Mouse (Mus musculus) thymus, adult 2 months (tissue): ENCODE measurements around the gene Ttc16. TPM values are rescaled to one million over a fixed set of nuclear protein-coding genes. Genes with fewer than 3 reads are reported as not detected.

ENCODE experiments used
- DNase-seq: peaks from one replicate; pipeline ENCODE4 v3.0.0; 2021
- H3K27ac ChIP-seq: fragments of 200-500 bp; 2 replicates; pipeline ENCODE4 v1.5.1; 2012; ENCODE audit warnings: low read length, control low read depth; ENCODE audit not compliant: control insufficient read depth, insufficient read depth
- H3K27me3 ChIP-seq: fragments of 200-500 bp; 2 replicates; pipeline ENCODE4 v1.6.1; 2012; ENCODE audit warnings: mild to moderate bottlenecking, low read length, moderate library complexity, mixed read lengths; ENCODE audit not compliant: control insufficient read depth, insufficient read depth
- H3K36me3 ChIP-seq: fragments of 200-500 bp; 2 replicates; pipeline ENCODE4 v1.6.1; 2012; ENCODE audit warnings: mild to moderate bottlenecking, low read length, moderate library complexity; ENCODE audit not compliant: control insufficient read depth, insufficient read depth
- H3K4me1 ChIP-seq: fragments of 200-500 bp; replicated peaks from 2 replicates; pipeline ENCODE4 v1.6.1; 2012; ENCODE audit warnings: low read length; ENCODE audit not compliant: control insufficient read depth, insufficient read depth
- H3K4me3 ChIP-seq: fragments of 200-500 bp; 2 replicates; pipeline ENCODE4 v1.5.1; 2012; ENCODE audit warnings: mild to moderate bottlenecking, low read length, control low read depth, moderate library complexity; ENCODE audit not compliant: control insufficient read depth, insufficient read depth
- CTCF ChIP-seq: fragments of 200-500 bp; IDR thresholded peaks from 2 replicates; pipeline ENCODE4 v1.5.1; 2012; ENCODE audit warnings: mild to moderate bottlenecking, control low read depth, low read length, moderate library complexity, borderline replicate concordance; ENCODE audit not compliant: control insufficient read depth, poor library complexity, insufficient read depth; ENCODE audit errors: extremely low read depth
- POLR2A ChIP-seq: fragments of 200-500 bp; IDR thresholded peaks from 2 replicates; pipeline ENCODE4 v1.6.1; 2012; ENCODE audit warnings: mild to moderate bottlenecking, low read length, control low read depth, moderate library complexity; ENCODE audit not compliant: control insufficient read depth, poor library complexity, insufficient read depth; ENCODE audit errors: extremely low read depth
- WGBS: fragments of 180-500 bp; shearing (Covaris S2); methylation state at CpG from one replicate; pipeline ENCODE4 v1.1.7; 2018; 5-methylcytosine and 5-hydroxymethylcytosine counted together
- polyA plus RNA-seq: library from polyadenylated mRNA; depleted of rRNA; stranded (reverse); fragments of >200 nt; gene quantifications from 2 replicates; pipeline ENCODE4 v1.2.3, GENCODE M21; 2012

The Ttc16 gene
- polyA plus RNA-seq, 1 experiment, result 2.3 TPM

GRCm38 (mm10) chr2:32808816-32809566 lies 33.6 kb upstream of the Ttc16 start:
- no peak overlapping the region for H3K27ac ChIP-seq
- no peak for DNase-seq
- 97% methylated on average over 14 of the region's 14 CpGs for WGBS
- no peak overlapping the region for H3K4me3 ChIP-seq
- H3K36me3 ChIP-seq, result no peaks in the 10 kb centered on the region
- no peaks in the 10 kb centered on the region for H3K4me1 ChIP-seq
- TF ChIP-seq CTCF (no peak), POLR2A (no peak)
- H3K27me3 ChIP-seq, result no peaks in the 10 kb centered on the region

- 71% methylated on average over 10 of the region's 10 CpGs for WGBS
- Histone ChIP-seq H3K27me3 (no peaks in the 10 kb centered on the region), H3K27ac (no peak overlapping the region), H3K36me3 (no peaks in the 10 kb centered on the region), H3K4me1 (no peaks in the 10 kb centered on the region), H3K4me3 (no peak overlapping the region)
- TF ChIP-seq POLR2A (no peak), CTCF (no peak)
- no peak for DNase-seq
Measured at GRCm38 (mm10) chr2:32798251-32798962, 23.0 kb upstream of the Ttc16 start.

GRCm38 (mm10) chr2:32795748-32796418 lies 20.4 kb upstream of the Ttc16 start:
- TF ChIP-seq CTCF, result no peak
- no peak for TF ChIP-seq POLR2A
- H3K27ac ChIP-seq, result no peak overlapping the region
- no peaks in the 10 kb centered on the region for H3K27me3 ChIP-seq
- no peaks in the 10 kb centered on the region for H3K4me1 ChIP-seq
- H3K36me3 ChIP-seq, result no peaks in the 10 kb centered on the region
- WGBS, result 97% methylated on average over 13 of the region's 13 CpGs
- H3K4me3 ChIP-seq, result no peak overlapping the region
- no peak for DNase-seq

- no peak for DNase-seq
Measured at GRCm38 (mm10) chr2:32791297-32791696, 15.9 kb upstream of the Ttc16 start.

GRCm38 (mm10) chr2:32788581-32788980 lies 13.1 kb upstream of the Ttc16 start:
- peaks cover 7% of the 10 kb centered on the region for H3K4me1 ChIP-seq
- no peak for DNase-seq
- no peak for TF ChIP-seq CTCF
- no peak for TF ChIP-seq POLR2A
- H3K4me3 ChIP-seq, result no peak overlapping the region
- H3K36me3 ChIP-seq, result no peaks in the 10 kb centered on the region
- WGBS, result 96% methylated on average over 2 of the region's 2 CpGs
- no peaks in the 10 kb centered on the region for H3K27me3 ChIP-seq
- H3K27ac ChIP-seq, result no peak overlapping the region

More at GRCm38 (mm10) chr2:32791297-32791696, 15.9 kb upstream of the Ttc16 start:
- TF ChIP-seq CTCF, result no peak
- TF ChIP-seq POLR2A, result no peak
- Histone ChIP-seq H3K36me3 (no peaks in the 10 kb centered on the region), H3K4me1 (peaks cover 3% of the 10 kb centered on the region), H3K4me3 (no peak overlapping the region), H3K27ac (no peak overlapping the region), H3K27me3 (no peaks in the 10 kb centered on the region)
- 90% methylated on average over 6 of the region's 6 CpGs for WGBS

- Histone ChIP-seq H3K36me3 (no peaks in the 10 kb centered on the region), H3K27me3 (no peaks in the 10 kb centered on the region), H3K4me3 (no peak overlapping the region), H3K4me1 (peaks cover 16% of the 10 kb centered on the region), H3K27ac (no peak overlapping the region)
- TF ChIP-seq CTCF (no peak), POLR2A (no peak)
- no peak for DNase-seq
- WGBS, result 67% methylated on average over 6 of the region's 6 CpGs
Measured at GRCm38 (mm10) chr2:32787176-32787575, 11.7 kb upstream of the Ttc16 start.
